ENCODE assay signal across 13 mouse cellular contexts in genomic region chr19:43949111-43949810, GRCm38 (mm10). TPM values are rescaled to one million over a fixed set of nuclear protein-coding genes. Genes with fewer than 3 reads are reported as not detected.
A peak's percentile ranks its signal among the peaks of the same experiment; 100 is the strongest.
DNase-seq lines count a peak whose midpoint lies in the region; ATAC-seq and TF ChIP-seq lines count a peak whose summit lies in the region.
"Had no signal": no experiment of that assay in that cellular context is flagged by ENCODE, and none has a peak within 500 bp of the region (broad histone marks: within the 10 kb centered on the region; RNA-seq: fewer than 3 reads in every experiment).

No protein-coding gene starts in this region.

- in situ Hi-C loops in ES-E14 (cut with MboI; ENCODE audit: low sequenced_read_pairs in 2 of 2, unreplicated experiment in 2 of 2) = no loop called here

- H3K9me3 ChIP-seq in kidney, embryonic 15.5 days (replicated peaks) = no peaks in the 10 kb centered on the region
- no peaks in the 10 kb centered on the region for H3K9me3 ChIP-seq in ES-E14 (ENCODE audit: control insufficient read depth, insufficient read depth, low read depth, low read length)
- H3K9me3 ChIP-seq in embryonic facial prominence, embryonic 14.5 days (ENCODE audit: control insufficient read depth, low read length) = no peaks in the 10 kb centered on the region
- no peaks in the 10 kb centered on the region for H3K9me3 ChIP-seq in liver, embryonic 15.5 days (replicated peaks)

- H3K4me3 ChIP-seq in kidney, embryonic 15.5 days (replicated peaks) = 0 out of 2 replicates have a peak overlapping the region, but pooled peaks have one; percentile 7
- peak overlapping the region in 1 of 2 experiments; percentile 19; a peak in 2 of 4 replicates for H3K4me3 ChIP-seq in ES-E14 (ENCODE audit: insufficient read depth in 1 of 2, low read depth in 1 of 2, low read length in 2 of 2, poor library complexity in 1 of 2, severe bottlenecking in 1 of 2)
- no peak overlapping the region for H3K4me3 ChIP-seq in embryonic facial prominence, embryonic 14.5 days (ENCODE audit: low read depth, low read length)
- no peak overlapping the region for H3K4me3 ChIP-seq in liver, embryonic 15.5 days (replicated peaks)

- DNase-seq in kidney, adult 18-20 months = no peak
- peak; percentile 77 for DNase-seq in ES-E14 (ENCODE audit: low read depth, low spot score)
- DNase-seq in embryonic facial prominence, embryonic 14.5 days (ENCODE audit: low spot score) = peak; percentile 55
- no peak for DNase-seq in frontal cortex, postnatal 25 days (ENCODE audit: low spot score in 2 of 2)
- DNase-seq in urinary bladder, postnatal 25 days (ENCODE audit: low spot score) = no peak
- no peak for DNase-seq in cerebellum, postnatal 36 days
- DNase-seq: adrenal gland, adult 8-10 months; cerebellum, postnatal 14 days; gastrocnemius, postnatal 25 days; thymus, adult 2 months had no signal

- H3K27ac ChIP-seq in kidney, embryonic 15.5 days = peak overlapping the region; percentile 54; the same call in 1 of the 2 replicates
- H3K27ac ChIP-seq in ES-E14 (ENCODE audit: insufficient read depth, low read depth, low read length, poor library complexity, severe bottlenecking) = no peak overlapping the region
- peak overlapping the region; percentile 55 for H3K27ac ChIP-seq in embryonic facial prominence, embryonic 14.5 days (replicated peaks; ENCODE audit: low read depth, low read length)
- no peak overlapping the region for H3K27ac ChIP-seq in liver, embryonic 15.5 days (replicated peaks)

- H3K4me2 ChIP-seq in kidney, embryonic 15.5 days = peak overlapping the region; percentile 39
- H3K4me2 ChIP-seq in embryonic facial prominence, embryonic 14.5 days (ENCODE audit: low read depth, low read length) = peak overlapping the region; percentile 28; the same call in 1 of the 2 replicates
- no peak overlapping the region for H3K4me2 ChIP-seq in liver, embryonic 15.5 days

- peaks cover 17% of the 10 kb centered on the region for H3K4me1 ChIP-seq in kidney, embryonic 15.5 days
- H3K4me1 ChIP-seq in ES-E14 (ENCODE audit: control insufficient read depth in 2 of 2, insufficient read depth in 2 of 2, low read length in 2 of 2, poor library complexity in 1 of 2) = peaks cover 2 to 5% of the 10 kb centered on the region in 2 experiments; a peak in 2 of 4 replicates
- H3K4me1 ChIP-seq in embryonic facial prominence, embryonic 14.5 days (ENCODE audit: control insufficient read depth, insufficient read depth, low read length) = peaks cover 2% of the 10 kb centered on the region; the same call in 1 of the 2 replicates
- peaks cover 7% of the 10 kb centered on the region for H3K4me1 ChIP-seq in liver, embryonic 15.5 days (replicated peaks)

- H3K27me3 ChIP-seq in kidney, embryonic 15.5 days = no peaks in the 10 kb centered on the region
- no peaks in the 10 kb centered on the region for H3K27me3 ChIP-seq in embryonic facial prominence, embryonic 14.5 days (replicated peaks; ENCODE audit: control insufficient read depth, insufficient read depth, low read length)
- H3K27me3 ChIP-seq in liver, embryonic 15.5 days = no peaks in the 10 kb centered on the region

- no peaks in the 10 kb centered on the region for H3K36me3 ChIP-seq in kidney, embryonic 15.5 days
- no peaks in the 10 kb centered on the region for H3K36me3 ChIP-seq in ES-E14 (ENCODE audit: control insufficient read depth, insufficient read depth, low read length, poor library complexity, severe bottlenecking)
- H3K36me3 ChIP-seq in embryonic facial prominence, embryonic 14.5 days (ENCODE audit: control insufficient read depth, insufficient read depth, low read length) = no peaks in the 10 kb centered on the region
- H3K36me3 ChIP-seq in liver, embryonic 15.5 days (replicated peaks) = no peaks in the 10 kb centered on the region

- 4% methylated on average over 12 of the region's 12 CpGs for WGBS in kidney, embryonic 15.5 days
- 4% methylated on average over 12 of the region's 12 CpGs for WGBS in embryonic facial prominence, embryonic 14.5 days
- 15% methylated on average over 12 of the region's 12 CpGs for WGBS in liver, embryonic 15.5 days (ENCODE audit: insufficient replicate concordance)

- peak; percentile 71 for ATAC-seq in kidney, embryonic 15.5 days (replicated peaks; ENCODE audit: low FRiP score)
- ATAC-seq in embryonic facial prominence, embryonic 14.5 days (ENCODE audit: low read depth) = peak; percentile 60; the same call in 1 of the 2 replicates
- 0 out of 2 replicates have a peak, but pooled peaks have one; percentile 7 for ATAC-seq in liver, embryonic 15.5 days (ENCODE audit: insufficient read depth)
- ATAC-seq: midbrain, embryonic 16.5 days had no signal

- H3K9ac ChIP-seq in kidney, embryonic 15.5 days = no peak overlapping the region
- H3K9ac ChIP-seq in ES-E14 (ENCODE audit: insufficient read depth, low read depth, low read length, poor library complexity, severe bottlenecking) = no peak overlapping the region
- no peak overlapping the region for H3K9ac ChIP-seq in embryonic facial prominence, embryonic 14.5 days (ENCODE audit: low read depth, low read length)
- no peak overlapping the region for H3K9ac ChIP-seq in liver, embryonic 15.5 days

TF ChIP-seq in ES-E14, 5 proteins besides CTCF, POLR2A, EP300 and RAD21:
- TF ChIP-seq CHD2 (IDR thresholded peaks at IDR 0.05; ENCODE audit: low read depth, low read length) (no peak), HCFC1 (IDR thresholded peaks at IDR 0.05; ENCODE audit: borderline replicate concordance, insufficient read depth, low read length) (no peak), ZNF384 (IDR thresholded peaks at IDR 0.05; ENCODE audit: low read depth, low read length) (no peak), ZC3H11A (IDR thresholded peaks at IDR 0.05; ENCODE audit: borderline replicate concordance, low read depth, low read length) (no peak), MAFK (IDR thresholded peaks at IDR 0.05; ENCODE audit: insufficient read depth, low read depth, low read length) (no peak)

RNA-seq across cellular contexts. Expression of gene Dnmbp, which starts 9.3 kb away (rescaled TPM):
- polyA plus RNA-seq in kidney, embryonic 15.5 days (2015; fragmentation: Nextera tagmentation; extraction: Ambion mirVana) = 23.7 and 24.4 TPM in 2 replicates
- total RNA-seq in ES-E14 (2012; rRNA removed) = 11.5 and 14.3 TPM in 2 replicates
- 15.3 and 18.8 TPM in 2 replicates for polyA plus RNA-seq in embryonic facial prominence, embryonic 14.5 days (2014; fragmentation: Nextera tagmentation; extraction: Ambion mirVana)
- 2.5 and 2.7 TPM in 2 replicates for polyA plus RNA-seq in liver, embryonic 15.5 days (2015; fragmentation: Nextera tagmentation; extraction: Ambion mirVana)

RNA-seq across cellular contexts. Expression of gene Cpn1, which starts 37.1 kb away (rescaled TPM):
- polyA plus RNA-seq in kidney, embryonic 15.5 days (2015; fragmentation: Nextera tagmentation; extraction: Ambion mirVana) = 51.0 and 53.5 TPM in 2 replicates
- total RNA-seq in ES-E14 (2012; rRNA removed) = 11.3 and 11.8 TPM in 2 replicates
- polyA plus RNA-seq in embryonic facial prominence, embryonic 14.5 days (2014; fragmentation: Nextera tagmentation; extraction: Ambion mirVana) = 0.22 and 0.33 TPM in 2 replicates
- 81.5 and 93.1 TPM in 2 replicates for polyA plus RNA-seq in liver, embryonic 15.5 days (2015; fragmentation: Nextera tagmentation; extraction: Ambion mirVana)
- total RNA-seq: gastrocnemius, postnatal 25 days had no signal

Comparison
In these comparisons a context has a peak if more than half of its experiments do, and no peak if none do; other contexts are left out.
1. ATAC-seq: peak in every context shown above with its lines; median percentile 71 in kidney, embryonic 15.5 days; 60 in embryonic facial prominence, embryonic 14.5 days; 7 in liver, embryonic 15.5 days.
2. H3K27ac ChIP-seq: peak in kidney, embryonic 15.5 days (single experiment) and embryonic facial prominence, embryonic 14.5 days (single experiment); none in ES-E14 (single experiment) and liver, embryonic 15.5 days (single experiment).
3. DNase-seq: peak in ES-E14 (single experiment) and embryonic facial prominence, embryonic 14.5 days (single experiment); none in kidney, adult 18-20 months (single experiment), frontal cortex, postnatal 25 days (0 of 2), urinary bladder, postnatal 25 days (single experiment) and cerebellum, postnatal 36 days (0 of 2).
4. RNA of gene Cpn1, which starts 37.1 kb away (polyA plus RNA-seq): 81.5 to 93.1 TPM in liver, embryonic 15.5 days and 51.0 to 53.5 TPM in kidney, embryonic 15.5 days; 0.22 to 0.33 TPM in embryonic facial prominence, embryonic 14.5 days; every median in the first group is over 10 times any median in the second.